Mouse (Mus musculus) forebrain, embryonic 12.5 days (tissue): ENCODE data around the gene Zfand2a. TPM values are rescaled to one million over a fixed set of nuclear protein-coding genes. Genes with fewer than 3 reads are reported as not detected.
A peak's percentile ranks its signal among the peaks of the same experiment; 100 is the strongest.

Experiments
- ATAC-seq: fragments of 200-750 bp; cut with Nextera tagmentation; 2 replicates; pipeline ENCODE4 v1.8.0; 2017; ENCODE audit warnings: moderate TSS enrichment; ENCODE audit not compliant: low FRiP score
- H3K27ac ChIP-seq: fragments of 300-500 bp; sonication (generic); 2 replicates; pipeline ENCODE4 v1.5.1; 2016; ENCODE audit warnings: mild to moderate bottlenecking
- H3K27me3 ChIP-seq: fragments of 300-500 bp; sonication (generic); 2 replicates; pipeline ENCODE4 v1.6.1; 2016; ENCODE audit warnings: mild to moderate bottlenecking
- H3K36me3 ChIP-seq: fragments of 300-500 bp; sonication (generic); replicated peaks from 2 replicates; pipeline ENCODE4 v1.6.1; 2016; ENCODE audit warnings: mild to moderate bottlenecking
- H3K4me1 ChIP-seq: fragments of 300-500 bp; sonication (generic); 2 replicates; pipeline ENCODE4 v1.6.1; 2016
- H3K4me2 ChIP-seq: fragments of 300-500 bp; sonication (generic); 2 replicates; pipeline ENCODE4 v1.6.1; 2016; ENCODE audit warnings: mild to moderate bottlenecking, moderate library complexity
- H3K4me3 ChIP-seq: fragments of 300-500 bp; sonication (generic); replicated peaks from 2 replicates; pipeline ENCODE4 v1.5.1; 2016; ENCODE audit warnings: mild to moderate bottlenecking
- H3K9ac ChIP-seq: fragments of 300-500 bp; sonication (generic); 2 replicates; pipeline ENCODE4 v1.6.1; 2016; ENCODE audit warnings: mild to moderate bottlenecking
- H3K9me3 ChIP-seq: fragments of 300-500 bp; sonication (generic); 2 replicates; pipeline ENCODE4 v1.6.1; 2016
- WGBS: fragments of 180-500 bp; shearing (Covaris S2); methylation state at CpG from one replicate; pipeline ENCODE4 v1.1.7; 2016; 5-methylcytosine and 5-hydroxymethylcytosine counted together
- polyA plus RNA-seq: library from polyadenylated mRNA; unstranded; fragments of >200 nt; fragmentation: Nextera tagmentation; extraction: Ambion mirVana; gene quantifications from 2 replicates; pipeline ENCODE4 v1.2.1, GENCODE M21; 2016

The Zfand2a gene
- polyA plus RNA-seq, 1 experiment from 2014 or later, result 10.4 TPM

GRCm38 (mm10) chr5:139440926-139441725, 43.2 kb downstream of the Zfand2a start:
- Histone ChIP-seq H3K27ac (no peak overlapping the region), H3K27me3 (no peaks in the 10 kb centered on the region), H3K4me1 (peaks cover 17% of the 10 kb centered on the region), H3K9me3 (no peaks in the 10 kb centered on the region), H3K4me2 (no peak overlapping the region), H3K4me3 (no peak overlapping the region), H3K36me3 (no peaks in the 10 kb centered on the region), H3K9ac (no peak overlapping the region)
- no peak for ATAC-seq
- WGBS, result 91% methylated on average over 11 of the region's 11 CpGs

GRCm38 (mm10) chr5:139440451-139440850, 43.9 kb downstream of the Zfand2a start:
- Histone ChIP-seq H3K4me2 (no peak overlapping the region), H3K4me3 (no peak overlapping the region), H3K27ac (no peak overlapping the region), H3K27me3 (no peaks in the 10 kb centered on the region), H3K36me3 (no peaks in the 10 kb centered on the region), H3K9me3 (no peaks in the 10 kb centered on the region), H3K9ac (no peak overlapping the region), H3K4me1 (peaks cover 18% of the 10 kb centered on the region)
- ATAC-seq, result no peak
- WGBS, result 90% methylated on average over 5 of the region's 5 CpGs

- no peak overlapping the region for H3K9ac ChIP-seq
- ATAC-seq, result no peak
- no peak overlapping the region for H3K4me3 ChIP-seq
- H3K27ac ChIP-seq, result 0 out of 2 replicates have a peak overlapping the region, but pooled peaks have one; percentile 42
- no peak overlapping the region for H3K4me2 ChIP-seq
- 77% methylated on average over 12 of the region's 12 CpGs for WGBS
- H3K36me3 ChIP-seq, result no peaks in the 10 kb centered on the region
- peaks cover 33% of the 10 kb centered on the region for H3K4me1 ChIP-seq
- no peaks in the 10 kb centered on the region for H3K27me3 ChIP-seq
- H3K9me3 ChIP-seq, result no peaks in the 10 kb centered on the region
Observed at GRCm38 (mm10) chr5:139438440-139438839, 45.9 kb downstream of the Zfand2a start.

- Histone ChIP-seq H3K9me3 (no peaks in the 10 kb centered on the region), H3K27ac (no peak overlapping the region), H3K4me2 (no peak overlapping the region), H3K36me3 (no peaks in the 10 kb centered on the region), H3K4me1 (peaks cover 37% of the 10 kb centered on the region), H3K9ac (no peak overlapping the region), H3K27me3 (no peaks in the 10 kb centered on the region), H3K4me3 (no peak overlapping the region)
- ATAC-seq, result no peak
- 90% methylated on average over 4 of the region's 4 CpGs for WGBS
Observed at GRCm38 (mm10) chr5:139437769-139438168, 46.6 kb downstream of the Zfand2a start.

- no peak overlapping the region for H3K9ac ChIP-seq
Observed at GRCm38 (mm10) chr5:139434940-139435339, 49.4 kb downstream of the Zfand2a start.

DNA sequence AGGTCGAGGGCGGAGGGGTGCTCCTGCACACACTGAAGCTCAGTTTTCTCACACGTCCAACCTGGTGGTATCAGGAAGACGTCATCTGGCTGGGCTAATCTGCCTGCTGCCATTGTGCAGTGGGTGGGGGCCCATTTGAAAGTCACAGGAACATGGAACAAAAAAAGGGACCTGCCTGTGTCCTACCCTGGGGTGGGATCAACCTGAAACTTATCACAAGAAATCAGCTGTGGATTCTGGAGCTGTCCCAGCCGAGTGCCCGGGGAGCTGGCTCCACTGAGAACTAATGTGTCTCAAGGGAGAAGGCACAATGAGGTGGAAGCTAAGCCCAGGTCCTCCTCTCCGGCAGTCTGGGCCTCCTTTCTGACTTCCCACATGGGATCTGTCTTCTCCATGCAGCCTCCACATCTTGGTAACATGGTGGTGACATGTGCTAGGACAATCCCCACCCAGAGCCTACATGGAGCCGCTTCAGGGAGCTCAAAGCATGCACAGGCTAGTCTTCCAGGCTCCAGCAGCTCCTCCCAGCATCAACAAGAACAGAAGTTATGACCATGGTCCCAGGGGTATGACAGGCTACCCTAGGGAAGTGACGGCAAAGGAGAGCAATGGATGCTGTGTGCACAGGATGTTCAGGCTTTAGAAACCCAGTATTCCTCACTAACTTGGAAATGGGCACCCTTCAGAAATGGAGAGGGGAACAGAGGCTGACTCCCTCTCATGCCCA, 50.3 kb downstream of the Zfand2a start:
- ATAC-seq, result no peak
- Histone ChIP-seq H3K4me1 (peaks cover 69% of the 10 kb centered on the region), H3K4me2 (no peak overlapping the region), H3K9ac (no peak overlapping the region), H3K36me3 (no peaks in the 10 kb centered on the region), H3K27ac (0 out of 2 replicates have a peak overlapping the region, but pooled peaks have one; percentile 27), H3K9me3 (no peaks in the 10 kb centered on the region), H3K4me3 (no peak overlapping the region), H3K27me3 (no peaks in the 10 kb centered on the region)
- 80% methylated on average over 9 of the region's 9 CpGs for WGBS

More at GRCm38 (mm10) chr5:139434940-139435339, 49.4 kb downstream of the Zfand2a start:
- no peaks in the 10 kb centered on the region for H3K36me3 ChIP-seq
- no peak overlapping the region for H3K4me3 ChIP-seq
- peaks cover 60% of the 10 kb centered on the region for H3K4me1 ChIP-seq
- H3K27ac ChIP-seq, result peak overlapping the region; percentile 27; the same call in 1 of the 2 replicates
- 26% methylated on average over 8 of the region's 8 CpGs for WGBS
- ATAC-seq, result peak; percentile 79
- H3K9me3 ChIP-seq, result no peaks in the 10 kb centered on the region
- peak overlapping the region; percentile 13; the same call in 1 of the 2 replicates for H3K4me2 ChIP-seq
- no peaks in the 10 kb centered on the region for H3K27me3 ChIP-seq

- no peak overlapping the region for H3K9ac ChIP-seq
- no peaks in the 10 kb centered on the region for H3K36me3 ChIP-seq
- H3K27me3 ChIP-seq, result no peaks in the 10 kb centered on the region
- WGBS, result 40% methylated on average over 7 of the region's 7 CpGs
- H3K4me3 ChIP-seq, result no peak overlapping the region
- peak overlapping the region; percentile 70 for H3K27ac ChIP-seq
- H3K4me2 ChIP-seq, result no peak overlapping the region
- no peaks in the 10 kb centered on the region for H3K9me3 ChIP-seq
- no peak for ATAC-seq
- peaks cover 64% of the 10 kb centered on the region for H3K4me1 ChIP-seq
Observed at GRCm38 (mm10) chr5:139432747-139433508, 51.4 kb downstream of the Zfand2a start.

DNA sequence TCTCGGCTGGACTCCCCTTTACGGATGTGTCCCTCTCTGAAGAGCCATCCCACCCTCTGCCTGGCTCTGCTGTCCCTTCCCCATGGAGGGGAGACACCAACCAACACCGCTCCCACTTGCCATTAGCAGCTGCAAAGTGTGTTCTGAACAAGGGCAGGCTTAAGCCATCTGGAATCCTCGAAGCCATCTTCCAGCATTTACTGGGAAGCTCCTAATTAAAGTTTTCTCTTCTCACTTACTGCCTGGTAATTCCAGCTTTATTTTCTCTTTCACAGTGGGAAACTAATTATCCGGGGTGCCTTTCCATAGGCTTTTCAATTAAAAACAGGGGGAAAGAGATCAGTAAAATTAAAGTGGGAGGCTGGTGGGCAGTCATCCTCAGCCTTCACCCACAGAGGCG, 52.0 kb downstream of the Zfand2a start:
- peak overlapping the region; percentile 21; the same call in 1 of the 2 replicates for H3K9ac ChIP-seq
- no peak overlapping the region for H3K4me2 ChIP-seq
- no peak overlapping the region for H3K4me3 ChIP-seq
- peaks cover 64% of the 10 kb centered on the region for H3K4me1 ChIP-seq
- ATAC-seq, result no peak
- H3K9me3 ChIP-seq, result no peaks in the 10 kb centered on the region
- H3K36me3 ChIP-seq, result no peaks in the 10 kb centered on the region
- 23% methylated on average over 6 of the region's 6 CpGs for WGBS
- peak overlapping the region; percentile 70 for H3K27ac ChIP-seq
- no peaks in the 10 kb centered on the region for H3K27me3 ChIP-seq

DNA sequence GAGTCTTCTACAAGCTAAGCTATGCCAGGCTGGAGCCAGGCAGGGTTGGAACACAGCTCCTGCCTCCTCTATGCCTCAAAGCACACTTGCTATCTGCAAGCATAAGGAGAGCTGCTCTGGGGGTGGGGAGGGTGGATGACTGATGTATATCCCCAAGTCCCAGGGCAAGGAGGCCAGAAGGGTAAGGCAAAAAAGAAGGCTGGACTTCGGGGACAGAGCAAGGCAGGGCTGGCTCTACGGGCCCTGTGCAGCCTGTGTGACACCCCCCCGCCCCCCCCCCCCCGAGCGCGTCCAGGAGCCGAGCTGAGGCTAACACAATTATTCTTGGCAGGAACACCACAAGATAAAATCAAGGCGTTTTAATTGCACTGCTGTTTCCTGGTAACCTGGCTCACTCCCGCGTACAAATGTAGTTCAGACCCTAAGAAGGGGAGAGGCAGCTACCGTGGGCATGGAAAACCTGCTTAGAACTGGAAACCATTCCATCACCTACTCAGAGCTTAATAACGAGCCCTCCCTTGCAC, 54.5 kb downstream of the Zfand2a start:
- Histone ChIP-seq H3K4me3 (no peak overlapping the region), H3K4me2 (no peak overlapping the region), H3K27me3 (no peaks in the 10 kb centered on the region), H3K9me3 (no peaks in the 10 kb centered on the region), H3K27ac (0 out of 2 replicates have a peak overlapping the region, but pooled peaks have one; percentile 25), H3K4me1 (peaks cover 51% of the 10 kb centered on the region), H3K9ac (no peak overlapping the region), H3K36me3 (no peaks in the 10 kb centered on the region)
- ATAC-seq, result no peak
- 48% methylated on average over 12 of the region's 12 CpGs for WGBS

DNA sequence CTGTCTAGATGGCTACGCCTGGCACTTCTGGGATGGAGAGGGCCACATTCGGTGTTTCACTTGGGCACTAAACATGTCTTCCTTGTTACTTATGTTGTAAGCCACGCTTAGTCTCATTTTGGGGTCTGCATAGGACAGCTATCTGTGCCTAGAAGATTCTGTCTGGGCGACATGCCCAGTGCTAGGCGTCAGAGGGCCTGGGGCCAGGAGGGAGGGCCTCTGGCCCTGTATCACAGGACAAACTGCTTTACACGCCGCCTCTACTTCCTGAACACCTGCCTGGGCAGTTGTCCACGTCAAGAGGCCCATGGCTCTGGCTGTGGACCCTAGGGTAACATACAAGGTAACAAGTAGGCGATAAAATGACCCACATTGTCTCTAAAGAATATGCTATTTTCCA, 56.4 kb downstream of the Zfand2a start:
- Histone ChIP-seq H3K4me2 (no peak overlapping the region), H3K36me3 (no peaks in the 10 kb centered on the region), H3K4me1 (peaks cover 51% of the 10 kb centered on the region), H3K4me3 (no peak overlapping the region), H3K27ac (no peak overlapping the region), H3K27me3 (no peaks in the 10 kb centered on the region), H3K9ac (no peak overlapping the region), H3K9me3 (no peaks in the 10 kb centered on the region)
- 88% methylated on average over 9 of the region's 9 CpGs for WGBS
- no peak for ATAC-seq

GRCm38 (mm10) chr5:139427001-139427400, 57.3 kb downstream of the Zfand2a start:
- no peak for ATAC-seq
- H3K4me1 ChIP-seq, result peaks cover 52% of the 10 kb centered on the region
- 94% methylated on average over 9 of the region's 9 CpGs for WGBS

DNA sequence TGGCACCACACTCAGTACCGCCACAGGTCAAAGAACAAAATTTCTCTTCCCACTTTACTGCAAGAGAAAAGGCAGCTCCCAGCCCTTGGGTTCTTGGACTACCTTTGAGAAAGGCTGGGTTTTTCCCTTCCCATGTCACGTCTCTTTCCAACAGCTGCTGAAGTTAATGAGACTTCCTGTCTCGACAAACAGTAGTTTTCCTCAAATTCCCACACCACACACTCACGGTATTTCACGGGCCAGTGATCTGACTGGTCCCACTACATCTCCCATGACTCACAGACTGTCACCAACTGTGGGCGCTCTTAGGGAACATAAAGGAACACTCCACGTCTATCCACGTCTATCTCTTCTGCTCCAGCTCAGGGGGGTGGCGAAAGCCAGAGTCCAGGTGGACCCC, 59.2 kb downstream of the Zfand2a start:
- WGBS, result 88% methylated on average over 9 of the region's 9 CpGs
- Histone ChIP-seq H3K4me2 (no peak overlapping the region), H3K4me1 (peaks cover 40% of the 10 kb centered on the region), H3K36me3 (no peaks in the 10 kb centered on the region), H3K27ac (no peak overlapping the region), H3K9me3 (no peaks in the 10 kb centered on the region), H3K27me3 (no peaks in the 10 kb centered on the region), H3K4me3 (no peak overlapping the region), H3K9ac (no peak overlapping the region)
- ATAC-seq, result no peak

More at GRCm38 (mm10) chr5:139427001-139427400, 57.3 kb downstream of the Zfand2a start:
- H3K27me3 ChIP-seq, result no peaks in the 10 kb centered on the region
- no peak overlapping the region for H3K27ac ChIP-seq
- H3K4me3 ChIP-seq, result no peak overlapping the region
- no peak overlapping the region for H3K4me2 ChIP-seq
- H3K9ac ChIP-seq, result no peak overlapping the region
- H3K36me3 ChIP-seq, result no peaks in the 10 kb centered on the region
- no peaks in the 10 kb centered on the region for H3K9me3 ChIP-seq
